Mouse (Mus musculus): ENCODE results near the gene Dis3l2. TPM values are rescaled to one million over a fixed set of nuclear protein-coding genes. Genes with fewer than 3 reads are reported as not detected.
A peak's percentile ranks its signal among the peaks of the same experiment; 100 is the strongest.

Dis3l2 gene
- 10 to 100 TPM; 12.5 to 14.2 TPM for total RNA-seq (2021)
- long read RNA-seq, experiment 1, partial matches to known transcripts, result 4 of 8 reads
- long read RNA-seq, experiment 1, other reads (novel, unspliced or antisense), result 2 of 8 reads
- long read RNA-seq, experiment 2, partial matches to known transcripts, result 5 of 6 reads
- long read RNA-seq, experiment 2, other reads (novel, unspliced or antisense), result 0 of 6 reads

DNA sequence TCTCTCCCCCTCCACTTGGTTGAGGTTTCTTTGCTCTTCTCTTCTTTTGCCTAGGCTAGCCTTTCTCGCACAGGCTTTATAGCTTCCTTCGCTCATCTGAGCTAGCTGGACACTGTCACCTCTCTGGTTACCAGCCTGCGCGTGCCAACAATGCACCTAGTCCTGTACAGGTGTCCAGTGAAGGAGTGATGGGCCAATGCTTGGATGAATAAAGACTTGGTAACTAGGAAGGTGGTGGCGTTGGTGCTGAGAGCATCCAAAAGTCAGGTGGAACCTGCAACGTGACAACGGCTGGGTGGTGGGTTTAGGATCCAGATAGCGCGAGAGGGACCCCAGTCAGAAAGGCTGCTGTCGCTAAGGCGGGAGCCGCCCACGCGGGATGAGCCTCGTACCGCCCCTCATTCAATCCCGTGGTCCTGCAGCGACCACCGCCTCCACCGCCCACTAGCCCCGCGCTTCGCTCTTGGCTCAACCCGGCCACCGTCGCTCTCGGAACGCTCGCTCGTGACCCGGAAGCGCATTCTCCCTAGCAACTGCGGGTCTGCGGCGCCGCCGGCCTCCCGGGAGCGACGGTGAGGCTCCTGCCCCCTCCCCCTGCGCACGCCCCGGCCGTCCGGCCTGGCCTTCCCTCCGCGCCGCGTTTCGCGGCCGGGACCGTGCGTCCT lies at the start of gene Dis3l2:
Gene Dis3l2, plus strand, starts transcription at position 509 of the 665 bp plus-strand sequence.
- DNase-seq (ENCODE audit: low spot score in 2 of 2), result peak; percentile 84 to 85

DNA sequence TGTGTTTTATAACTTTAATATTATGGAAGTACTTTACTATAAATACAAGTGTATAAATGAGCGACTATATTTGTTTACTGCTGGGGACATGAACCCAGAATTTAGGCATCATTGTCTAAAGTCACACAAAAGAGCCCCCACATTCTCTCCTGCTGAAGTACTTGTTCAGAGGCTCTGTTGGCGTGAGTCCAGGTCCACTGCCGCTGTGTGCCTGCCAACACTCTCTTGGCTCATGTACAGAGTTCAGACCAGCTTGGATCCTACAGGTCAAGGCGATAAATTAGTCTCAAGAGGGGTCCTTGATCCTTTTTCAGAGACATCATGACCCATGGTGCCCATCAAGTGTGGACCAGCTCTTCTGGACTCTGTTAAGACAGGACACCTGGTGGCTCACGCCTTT lies 46.5 kb upstream of the Dis3l2 start:
- no peak for DNase-seq (ENCODE audit: low spot score in 2 of 2)

DNA sequence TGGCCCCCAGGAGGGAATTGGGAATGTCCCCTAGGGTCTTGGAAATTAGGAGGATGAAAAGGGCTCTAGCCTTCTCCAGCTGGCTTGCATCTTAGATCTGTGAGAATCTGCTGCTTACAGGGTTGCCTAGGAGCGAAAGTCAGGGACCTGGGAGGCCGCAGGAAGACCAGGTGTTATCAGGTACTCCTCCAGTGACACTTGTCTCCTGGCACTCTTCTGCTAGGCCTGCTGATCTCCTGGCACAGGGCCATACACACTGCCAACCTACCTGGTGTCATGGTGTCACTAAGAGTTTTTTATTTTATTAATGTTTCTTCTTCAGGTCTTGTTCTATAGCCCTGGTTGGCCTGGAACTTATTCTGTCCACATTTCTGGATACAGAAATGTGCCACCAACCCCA lies 38.5 kb upstream of the Dis3l2 start:
- DNase-seq (ENCODE audit: low spot score in 2 of 2), result no peak

DNA sequence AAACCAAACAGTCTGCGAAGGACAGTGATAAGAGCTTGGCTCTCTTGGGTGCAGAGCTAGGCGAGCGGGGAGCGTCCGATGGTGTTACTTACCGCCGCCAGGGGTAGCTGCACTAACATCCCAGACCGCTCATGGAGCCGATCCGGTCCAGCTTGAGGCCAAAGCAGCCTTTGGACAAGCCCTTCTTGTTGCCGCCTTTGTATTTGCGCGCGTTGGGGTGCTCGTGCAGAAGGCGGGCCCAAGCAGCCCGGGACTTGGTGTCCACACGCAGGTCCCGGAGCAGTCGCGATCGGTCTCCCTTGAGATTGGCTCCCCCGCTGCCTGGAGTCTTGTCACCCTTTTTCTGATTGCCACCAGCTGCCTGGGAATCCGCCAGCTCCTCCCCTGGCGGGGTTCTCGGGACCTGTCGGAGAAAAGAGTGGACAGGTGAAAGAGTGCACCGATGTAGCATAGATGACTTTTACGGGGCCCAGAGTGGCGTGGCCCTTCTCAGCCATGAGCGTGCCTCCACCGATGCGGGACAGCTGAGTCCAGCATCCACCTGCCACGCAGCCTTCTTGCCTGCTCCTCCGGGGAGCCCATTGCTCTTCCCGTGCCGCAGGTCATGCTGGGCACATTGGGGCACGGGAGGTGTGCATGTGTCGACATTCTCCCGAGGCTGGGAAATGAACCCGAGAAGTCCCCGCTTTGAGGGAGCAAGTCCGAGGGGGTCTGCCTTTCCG lies 33.9 kb upstream of the Dis3l2 start:
- DNase-seq (ENCODE audit: low spot score in 2 of 2), result peak; percentile 51 to 56

DNA sequence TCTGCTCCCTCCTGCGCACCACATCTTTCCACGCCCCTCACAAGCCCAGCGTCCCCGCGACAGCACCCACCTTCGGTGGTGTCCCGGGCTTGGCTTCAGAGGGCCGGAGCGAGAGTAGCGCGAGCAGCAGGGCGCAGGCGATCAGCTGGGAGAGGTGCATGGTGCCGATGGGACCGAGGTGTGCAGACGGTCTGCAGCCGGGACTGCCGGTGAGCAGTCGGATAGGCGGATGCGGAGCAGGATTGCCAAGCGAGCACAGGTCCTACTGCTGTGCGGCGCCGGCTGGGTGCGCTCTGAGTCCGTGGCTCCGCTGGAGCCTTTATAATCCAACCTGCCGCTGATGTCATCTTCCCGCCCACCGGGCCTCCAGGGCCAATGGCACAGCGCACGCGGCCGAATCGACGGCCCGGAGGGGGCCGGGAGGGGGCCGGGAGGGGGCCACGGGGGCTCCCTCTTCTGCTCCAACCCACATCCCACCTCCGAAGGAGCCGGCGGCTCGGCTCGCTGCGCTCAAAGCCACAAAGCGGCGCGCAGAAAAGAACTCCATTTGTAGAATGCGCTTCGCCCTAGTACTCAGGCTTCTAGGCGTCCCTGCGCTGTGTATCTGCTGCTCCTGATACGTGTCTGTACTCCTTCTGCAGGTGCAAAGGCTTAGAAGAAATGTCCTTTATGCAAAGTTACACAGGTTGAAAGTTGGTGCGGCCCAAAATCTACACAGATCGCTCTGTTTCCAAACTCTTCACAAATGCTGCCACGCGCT lies 33.1 kb upstream of the Dis3l2 start, which contains the start of gene Nppc:
Gene Nppc, minus strand, starts transcription at position 293 of the 760 bp plus-strand sequence.
- peak; percentile 64 to 70 for DNase-seq (ENCODE audit: low spot score in 2 of 2)

DNA sequence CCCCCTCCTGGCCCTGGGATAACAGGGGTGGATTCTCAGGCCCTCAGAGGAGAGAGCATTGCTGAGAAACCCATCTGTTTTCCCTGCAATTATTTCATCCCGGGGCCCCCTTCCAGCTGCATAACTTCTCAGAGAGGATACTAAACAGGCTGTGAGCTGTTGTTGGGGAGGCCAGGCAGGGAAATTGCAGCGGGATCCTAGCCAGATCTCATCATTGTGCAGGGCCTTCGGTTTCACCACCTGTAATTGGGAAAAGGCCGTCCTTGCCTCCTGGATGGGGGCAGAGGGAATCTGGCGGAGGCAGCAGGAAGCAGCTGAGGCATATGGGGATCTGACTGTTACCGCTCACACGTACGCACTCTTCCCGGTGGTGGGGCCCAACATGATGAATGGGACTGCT lies 29.2 kb upstream of the Dis3l2 start:
- DNase-seq (ENCODE audit: low spot score in 2 of 2), result no peak

DNA sequence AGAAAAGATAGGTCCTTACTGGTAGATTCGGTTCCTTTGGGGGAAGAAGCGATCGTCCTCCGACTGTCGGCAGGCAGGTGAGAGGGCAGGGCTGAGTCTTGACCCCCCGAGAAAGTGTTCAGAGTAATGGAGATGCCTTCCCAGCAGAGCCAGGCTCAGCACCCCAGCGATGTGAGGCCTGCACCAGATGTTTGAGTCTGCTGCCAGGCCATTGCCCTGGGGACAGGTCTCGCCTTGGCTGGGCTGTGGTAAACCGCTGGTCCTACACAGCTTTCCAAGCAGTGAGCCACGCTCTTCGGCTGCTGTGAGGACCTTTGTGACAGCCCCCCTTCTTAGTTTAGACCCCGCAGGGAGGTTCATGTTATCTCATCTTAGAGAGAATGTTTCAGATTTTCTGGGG lies 28.5 kb upstream of the Dis3l2 start:
- no peak for DNase-seq (ENCODE audit: low spot score in 2 of 2)

DNA sequence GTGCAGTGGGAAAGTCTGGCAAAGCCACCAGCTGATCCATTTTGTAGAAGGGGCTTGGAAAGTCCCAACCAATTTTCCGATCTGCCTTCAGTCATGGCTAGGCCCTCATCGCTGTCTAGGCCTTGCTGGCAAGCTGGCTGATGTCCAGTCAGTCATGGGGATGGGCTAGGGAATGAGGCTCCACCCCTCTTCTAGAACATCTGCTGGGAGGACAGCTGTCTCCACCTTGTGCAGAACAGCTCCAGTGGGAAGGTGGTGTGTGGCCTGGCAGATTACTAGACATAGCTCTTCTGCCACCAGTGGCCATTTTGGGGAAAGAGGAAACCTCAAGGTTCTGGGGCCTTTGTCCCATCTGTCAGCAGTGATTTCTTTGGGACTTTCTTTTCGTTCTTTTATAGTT lies 26.0 kb upstream of the Dis3l2 start:
- no peak for DNase-seq (ENCODE audit: low spot score in 2 of 2)

DNA sequence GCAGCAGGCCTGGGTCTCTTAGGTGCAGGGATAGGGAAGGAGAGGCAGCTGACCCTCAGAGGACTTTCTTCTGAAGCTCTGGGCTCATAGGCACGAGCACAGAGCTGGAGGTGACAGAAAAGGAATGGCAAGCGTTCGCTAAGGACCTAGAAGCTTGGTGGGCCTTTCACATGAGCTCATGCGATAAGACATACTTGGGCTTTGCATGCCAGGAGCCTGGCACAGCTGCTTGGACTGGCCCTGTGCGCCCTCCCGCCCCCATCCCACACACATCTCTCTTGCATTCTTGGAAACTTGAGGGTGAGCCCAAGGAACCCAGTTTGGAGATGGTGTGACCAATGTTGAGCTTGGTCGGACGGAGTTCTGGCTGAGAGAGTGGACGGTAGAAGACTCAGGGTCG lies 24.9 kb upstream of the Dis3l2 start:
- no peak for DNase-seq (ENCODE audit: low spot score in 2 of 2)

DNA sequence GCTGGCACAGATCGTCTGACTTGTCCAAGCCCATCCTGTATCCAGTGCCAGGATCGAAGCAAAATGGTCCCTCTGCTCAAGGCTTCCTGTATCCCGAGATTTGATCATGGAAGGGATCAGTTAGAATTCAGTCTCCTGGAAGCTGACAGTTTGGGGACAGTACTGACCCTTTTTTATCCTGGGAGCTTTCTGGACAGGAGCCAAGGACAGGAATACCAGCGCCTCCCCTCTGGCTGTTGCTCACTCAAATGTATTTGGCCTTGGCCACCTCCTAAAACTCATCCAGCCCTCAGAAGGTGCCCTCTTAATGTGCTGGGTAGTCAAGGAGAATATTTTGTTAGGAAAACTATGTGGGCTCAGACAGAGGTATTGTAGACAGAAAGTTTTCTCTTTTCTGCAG lies 16.4 kb upstream of the Dis3l2 start:
- peak in 1 of 2 experiments; percentile 41 for DNase-seq (ENCODE audit: low spot score in 2 of 2)

DNA sequence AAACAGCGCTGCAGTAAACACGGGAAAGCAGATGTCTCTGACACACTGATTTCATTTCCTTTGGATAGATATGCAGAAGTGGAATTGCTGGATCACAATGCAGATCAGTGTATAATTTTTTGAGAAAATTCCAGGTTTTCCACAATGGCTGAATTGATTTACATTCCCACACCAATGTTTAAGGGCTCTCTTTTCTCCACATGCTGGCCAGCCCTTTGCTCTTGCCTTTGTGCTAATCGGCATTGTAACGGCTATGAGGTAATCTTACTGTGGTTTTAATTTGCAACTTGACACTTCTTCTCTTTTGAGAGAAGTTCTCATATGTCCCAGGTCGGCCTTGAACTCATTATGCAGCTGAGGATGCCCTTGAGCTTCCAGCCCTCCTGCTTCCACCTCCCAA lies 12.6 kb upstream of the Dis3l2 start:
- DNase-seq (ENCODE audit: low spot score in 2 of 2), result no peak

DNA sequence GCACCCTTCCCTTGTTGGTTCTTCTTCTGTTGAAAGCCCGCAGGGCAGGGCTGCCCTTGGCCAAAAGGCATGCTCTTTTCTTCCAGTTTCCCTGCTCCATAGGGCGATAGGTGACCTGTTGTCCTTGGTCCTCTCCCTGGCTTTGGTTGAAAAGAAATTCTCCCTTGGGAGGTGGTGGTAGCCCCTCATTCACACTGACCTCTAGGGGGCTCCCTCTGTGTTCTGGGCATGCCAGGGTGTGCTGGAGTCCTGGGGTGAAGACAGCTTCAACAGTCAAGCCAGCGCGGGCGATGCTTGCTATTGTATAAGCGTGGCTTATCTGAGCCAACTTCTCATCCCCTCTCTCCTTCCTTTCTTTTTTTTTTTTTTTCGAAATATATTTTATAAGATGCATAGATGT lies 6.7 kb upstream of the Dis3l2 start:
- DNase-seq (ENCODE audit: low spot score in 2 of 2), result no peak

DNA sequence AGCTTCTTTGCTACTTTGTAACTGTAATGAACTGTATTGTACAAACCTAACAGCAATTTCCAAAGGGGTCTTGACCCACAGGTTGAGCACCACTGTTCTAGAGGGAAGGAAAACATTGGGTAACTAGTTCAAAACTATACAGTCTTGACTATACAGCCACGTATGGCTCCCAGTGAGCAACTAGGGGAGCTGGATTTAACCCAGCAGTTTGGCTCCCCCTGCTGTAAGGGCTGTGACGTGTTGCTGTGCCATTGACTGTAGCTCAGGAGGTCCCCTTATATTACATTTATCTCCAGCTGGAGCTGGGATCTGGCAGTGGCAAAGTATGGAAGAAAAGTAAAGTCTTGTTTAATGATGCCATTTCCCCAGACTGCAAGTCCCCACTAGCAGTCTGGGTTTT lies 4.9 kb upstream of the Dis3l2 start:
- peak in 1 of 2 experiments; percentile 40 for DNase-seq (ENCODE audit: low spot score in 2 of 2)

DNA sequence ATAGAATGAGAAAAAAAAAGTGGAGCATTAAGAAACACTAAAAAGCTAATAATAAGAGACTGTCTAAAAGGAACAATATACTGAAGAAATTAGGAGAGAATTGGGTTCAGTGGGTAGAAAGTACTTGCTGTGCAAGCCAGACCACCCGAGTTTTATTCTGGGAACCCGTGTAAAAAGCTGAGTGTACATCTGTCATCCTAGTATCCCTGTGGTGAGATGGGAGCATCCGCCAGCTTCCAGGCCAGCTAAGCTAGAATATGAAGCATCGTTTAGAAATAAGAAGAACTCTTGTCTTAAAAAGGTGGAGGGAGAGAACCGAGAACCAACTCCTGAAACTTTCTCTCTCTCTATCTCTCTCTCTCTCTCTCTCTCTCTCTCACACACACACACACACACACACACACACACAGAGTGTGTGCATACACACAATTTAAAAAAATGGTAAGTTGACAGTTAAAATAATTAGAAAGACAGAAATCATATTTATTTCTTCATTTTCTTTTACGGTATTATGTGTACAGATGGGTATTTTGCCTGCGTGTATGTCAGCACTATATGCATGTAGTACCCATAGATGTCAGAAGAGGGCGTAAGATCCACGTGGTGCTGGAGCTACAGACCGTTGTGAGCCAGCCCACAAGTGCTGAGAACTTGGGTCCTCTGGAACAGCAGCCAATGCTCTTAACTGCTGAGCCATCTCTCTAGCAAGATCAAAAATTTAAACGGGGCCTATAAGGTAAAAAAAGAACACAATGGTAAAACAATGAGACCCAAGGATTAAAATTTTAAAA lies 4.1 kb upstream of the Dis3l2 start:
- no peak for DNase-seq (ENCODE audit: low spot score in 2 of 2)

DNA sequence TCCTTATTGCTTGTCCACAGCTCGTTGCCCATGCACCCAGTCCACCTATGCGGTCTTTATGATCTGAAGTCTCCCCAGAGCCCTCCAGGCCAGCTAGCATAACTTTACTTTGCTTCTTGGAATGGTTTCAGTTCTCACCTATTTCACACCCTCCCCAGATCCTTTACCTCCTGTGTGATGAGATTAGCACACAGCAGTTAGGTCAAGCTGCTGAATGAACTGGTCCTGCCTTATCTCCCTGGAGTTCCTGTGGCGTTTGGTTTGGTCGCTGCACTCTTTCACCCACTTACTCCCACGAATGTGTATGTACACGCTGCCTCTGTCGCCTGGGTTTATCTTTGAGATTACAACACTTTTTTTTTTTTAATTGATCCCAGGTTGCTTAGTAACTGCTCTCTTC lies 3.2 kb upstream of the Dis3l2 start:
- no peak for DNase-seq (ENCODE audit: low spot score in 2 of 2)

DNA sequence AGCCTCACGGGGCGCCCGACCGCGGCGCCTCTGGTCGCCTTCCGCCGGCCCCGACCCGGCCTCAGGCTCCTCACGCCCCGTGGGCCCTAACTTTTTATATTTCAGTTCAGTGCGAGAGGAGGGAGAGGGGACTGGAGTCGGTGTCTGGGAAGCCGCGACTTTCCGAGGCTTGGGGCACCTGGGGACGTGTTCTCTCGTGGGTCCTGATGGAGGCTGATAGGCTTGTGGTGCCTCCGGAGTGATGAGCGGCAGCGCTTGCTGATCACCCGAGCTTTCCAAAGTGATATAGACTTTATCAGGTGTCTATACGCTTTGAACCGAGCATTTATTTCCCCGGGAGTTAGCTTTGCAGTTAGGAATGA lies 338 bp downstream of the Dis3l2 start:
- DNase-seq (ENCODE audit: low spot score in 2 of 2), result no peak

DNA sequence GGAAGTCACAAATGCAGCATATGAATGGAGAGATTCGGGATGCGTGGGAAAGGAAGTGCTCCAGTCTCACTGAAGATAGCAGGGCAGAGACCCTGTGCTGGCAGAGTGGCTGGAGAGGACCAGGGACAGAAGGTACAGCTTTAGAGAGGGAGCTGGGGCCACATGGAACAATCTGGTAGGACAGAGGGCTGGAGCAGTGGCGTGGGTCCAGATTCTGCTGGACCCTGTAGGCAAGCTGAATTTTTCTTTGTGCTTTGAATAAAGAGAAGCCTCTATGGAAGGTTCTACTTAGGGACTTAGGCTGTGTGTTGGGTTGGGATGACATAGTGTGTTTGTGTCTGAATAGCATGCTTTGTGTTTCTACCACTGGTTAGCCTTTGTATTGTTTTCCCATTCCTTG lies 1.9 kb downstream of the Dis3l2 start:
- DNase-seq (ENCODE audit: low spot score in 2 of 2), result no peak

DNA sequence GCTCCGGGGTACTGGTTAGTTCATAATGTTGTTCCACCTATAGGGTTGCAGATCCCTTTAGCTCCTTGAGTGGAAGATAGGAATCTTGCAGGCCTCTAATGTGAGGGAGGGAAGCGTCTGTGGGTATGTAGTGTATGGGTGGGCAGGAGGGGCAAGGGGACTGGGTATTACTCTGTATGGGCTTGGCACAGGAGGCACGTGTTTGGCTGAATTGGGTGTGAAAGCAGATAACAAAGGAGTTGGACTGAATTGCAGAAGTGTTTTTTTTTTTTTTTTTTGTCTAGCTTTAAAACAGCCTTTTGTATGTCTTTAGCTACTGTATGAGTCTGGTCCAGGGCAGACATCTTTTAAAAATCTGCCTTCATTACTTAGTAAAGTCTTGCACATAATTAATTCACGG lies 5.9 kb downstream of the Dis3l2 start:
- DNase-seq (ENCODE audit: low spot score in 2 of 2), result no peak

DNA sequence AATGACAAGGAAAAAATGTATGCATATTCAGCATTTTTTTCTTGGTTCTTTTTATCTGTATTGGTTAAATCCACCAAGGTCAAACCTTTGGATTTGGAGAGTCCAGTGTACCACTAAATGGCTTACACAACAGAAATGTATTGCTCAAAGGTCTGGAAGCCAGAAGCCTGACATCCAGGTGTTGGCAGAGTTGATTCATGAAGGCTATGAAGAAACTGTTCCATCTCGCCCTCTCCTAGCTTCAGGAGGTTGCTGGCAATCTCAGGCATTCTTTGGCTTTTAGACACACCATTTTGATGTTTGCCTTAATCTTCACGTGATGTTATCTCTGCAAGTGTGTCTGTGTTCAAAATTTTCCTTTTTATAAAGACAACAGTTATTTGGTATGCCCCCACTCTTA lies 8.4 kb downstream of the Dis3l2 start:
- DNase-seq (ENCODE audit: low spot score in 2 of 2), result no peak

DNA sequence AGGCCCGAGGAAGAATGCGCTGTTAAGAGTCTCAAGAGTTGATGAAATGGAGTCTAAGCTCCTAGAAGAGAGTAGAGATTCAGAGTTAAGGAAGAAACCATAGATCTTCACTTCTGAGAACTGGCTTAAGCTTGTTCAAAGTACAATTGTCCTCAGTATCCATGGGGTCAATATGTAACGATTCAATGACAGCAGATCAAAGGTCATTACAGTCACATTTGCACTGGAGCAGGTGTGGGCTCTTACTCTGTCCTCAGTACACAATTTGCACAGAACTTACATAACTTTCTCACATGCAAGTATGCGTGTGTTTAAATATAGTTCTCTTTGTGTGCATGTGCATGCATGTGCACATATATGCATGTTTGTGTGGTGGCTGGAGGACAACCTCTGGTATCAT lies 9.4 kb downstream of the Dis3l2 start:
- DNase-seq (ENCODE audit: low spot score in 2 of 2), result no peak

DNA sequence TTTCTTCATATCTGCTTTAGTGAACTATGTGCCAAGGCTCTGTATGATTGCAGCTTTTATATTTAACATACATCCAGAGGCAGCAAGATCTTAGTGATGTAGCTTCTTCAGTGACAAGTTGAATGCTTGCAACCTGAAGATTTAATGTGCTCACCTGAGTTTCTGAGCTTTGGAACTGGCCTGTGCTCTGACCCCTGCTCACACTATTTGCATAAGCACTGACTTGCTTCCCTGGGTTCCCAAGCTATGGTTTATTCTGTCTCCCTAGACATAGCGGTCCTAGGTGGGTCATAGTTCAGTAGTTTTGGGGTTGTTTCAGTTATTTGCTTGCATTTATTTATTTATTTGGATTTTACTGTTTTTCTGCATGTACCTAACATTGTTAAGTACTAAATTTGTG lies 14.6 kb downstream of the Dis3l2 start:
- no peak for DNase-seq (ENCODE audit: low spot score in 2 of 2)
